30 mouse cellular contexts compared by ENCODE assay signal in the genomic region with DNA sequence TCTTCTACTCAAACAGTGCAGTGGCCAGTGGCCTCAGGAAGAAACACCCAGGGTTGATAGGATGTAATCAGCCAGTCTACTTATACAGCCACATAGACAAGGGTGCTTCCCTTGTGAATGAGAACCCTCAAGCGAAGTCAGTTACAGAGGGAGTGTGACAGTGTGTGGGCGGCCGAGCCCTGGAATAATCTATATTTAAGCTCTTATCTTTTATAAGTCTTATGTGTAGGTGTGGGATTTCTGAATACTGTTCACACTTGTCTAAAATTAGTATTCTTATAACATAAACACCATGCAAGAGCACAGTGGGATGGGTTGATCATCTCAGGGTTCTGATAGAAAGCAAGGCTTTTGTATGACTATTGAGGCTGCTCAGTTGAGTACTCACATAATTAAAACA.
DNase-seq lines count a peak whose midpoint lies in the region; ATAC-seq lines count a peak whose summit lies in the region.
"Had no signal": no experiment of that assay in that cellular context is flagged by ENCODE, and none has a peak within 500 bp of the region (broad histone marks: within the 10 kb centered on the region; RNA-seq: fewer than 3 reads in every experiment).

No protein-coding gene starts in this region.

- peak; percentile 17 to 24 for DNase-seq in frontal cortex, postnatal 10 days (ENCODE audit: low spot score in 2 of 2)
- peak; percentile 56 to 60 for DNase-seq in left cerebral cortex, adult 9 months (ENCODE audit: low spot score in 2 of 2)
- peak; percentile 43 for DNase-seq in right cerebral cortex, postnatal 14 days
- DNase-seq in liver, embryonic 11.5 days (ENCODE audit: low spot score) = no peak
- DNase-seq in spleen, postnatal 10 days (ENCODE audit: low spot score in 2 of 2) = no peak
- DNase-seq in adrenal gland, adult 8-10 months = no peak
- DNase-seq: adrenal gland, postnatal 36 days; cerebellum, adult 11 months; cerebellum, adult 9-11 months; gastrocnemius, postnatal 10 days; heart, adult 18-20 months; heart, postnatal 36 days; kidney, adult 2 months; kidney, postnatal 14 days; liver; retina, postnatal 1 day; thymus, adult 18-20 months; thymus, postnatal 36 days had no signal

- no peaks in the 10 kb centered on the region for H3K27me3 ChIP-seq in heart, embryonic 16.5 days (ENCODE audit: control insufficient read depth, insufficient read depth, low read length)
- H3K27me3 ChIP-seq in heart, embryonic 12.5 days (replicated peaks) = no peaks in the 10 kb centered on the region
- H3K27me3 ChIP-seq in liver, embryonic 11.5 days (replicated peaks; ENCODE audit: control insufficient read depth, insufficient read depth, low read length) = no peaks in the 10 kb centered on the region
- H3K27me3 ChIP-seq: neural tube, embryonic 13.5 days; stomach, embryonic 15.5 days had no signal

- H3K4me1 ChIP-seq in heart, embryonic 16.5 days (ENCODE audit: control insufficient read depth, insufficient read depth, low read length) = peaks cover 11% of the 10 kb centered on the region; the same call in 1 of the 2 replicates
- peaks cover 35% of the 10 kb centered on the region for H3K4me1 ChIP-seq in heart, embryonic 12.5 days (replicated peaks)
- no peaks in the 10 kb centered on the region for H3K4me1 ChIP-seq in liver, embryonic 11.5 days (replicated peaks; ENCODE audit: control insufficient read depth, insufficient read depth, low read length)
- H3K4me1 ChIP-seq: stomach, embryonic 15.5 days had no signal

- H3K9me3 ChIP-seq in heart, embryonic 16.5 days (replicated peaks; ENCODE audit: control insufficient read depth, low read length) = no peaks in the 10 kb centered on the region
- no peaks in the 10 kb centered on the region for H3K9me3 ChIP-seq in heart, embryonic 12.5 days (replicated peaks)
- H3K9me3 ChIP-seq in liver, embryonic 11.5 days (ENCODE audit: control insufficient read depth, low read length) = no peaks in the 10 kb centered on the region
- H3K9me3 ChIP-seq: embryonic facial prominence, embryonic 10.5 days; limb, embryonic 10.5 days; neural tube, embryonic 13.5 days; stomach, embryonic 15.5 days had no signal

- H3K4me3 ChIP-seq in heart, embryonic 16.5 days (ENCODE audit: low read length) = no peak overlapping the region
- H3K4me3 ChIP-seq in heart, embryonic 12.5 days = no peak overlapping the region
- H3K4me3 ChIP-seq in liver, embryonic 11.5 days (ENCODE audit: low read depth, low read length) = no peak overlapping the region
- H3K4me3 ChIP-seq: embryonic facial prominence, embryonic 10.5 days; limb, embryonic 10.5 days; myocyte; neural tube, embryonic 13.5 days; stomach, embryonic 15.5 days had no signal

- ATAC-seq in heart, embryonic 16.5 days (replicated peaks; ENCODE audit: extremely low read depth, insufficient read depth, low FRiP score) = 0 out of 2 replicates have a peak, but pooled peaks have one; percentile 28
- no peak; the same call in 1 of the 2 replicates for ATAC-seq in heart, embryonic 12.5 days (ENCODE audit: insufficient number of reproducible peaks, low FRiP score)
- no peak for ATAC-seq in liver, embryonic 11.5 days (replicated peaks; ENCODE audit: low FRiP score)
- ATAC-seq: forebrain, embryonic 16.5 days; lung, postnatal 0 days; midbrain, embryonic 16.5 days had no signal

- 55% methylated on average over 3 of the region's 3 CpGs for WGBS in heart, embryonic 16.5 days
- WGBS in heart, embryonic 12.5 days = 43% methylated on average over 3 of the region's 3 CpGs
- WGBS in liver, embryonic 11.5 days = 68% methylated on average over 3 of the region's 3 CpGs

- H3K27ac ChIP-seq in heart, embryonic 16.5 days (ENCODE audit: low read length) = no peak overlapping the region
- no peak overlapping the region for H3K27ac ChIP-seq in heart, embryonic 12.5 days (ENCODE audit: poor library complexity, severe bottlenecking)
- H3K27ac ChIP-seq in liver, embryonic 11.5 days (ENCODE audit: low read depth, low read length) = no peak overlapping the region
- H3K27ac ChIP-seq: embryonic facial prominence, embryonic 10.5 days; hindbrain, embryonic 14.5 days; limb, embryonic 10.5 days; macrophage; neural tube, embryonic 13.5 days; stomach, embryonic 15.5 days had no signal

- no peak overlapping the region for H3K4me2 ChIP-seq in heart, embryonic 16.5 days (ENCODE audit: low read depth, low read length)
- no peak overlapping the region for H3K4me2 ChIP-seq in heart, embryonic 12.5 days
- H3K4me2 ChIP-seq in liver, embryonic 11.5 days = no peak overlapping the region
- H3K4me2 ChIP-seq: hindbrain, embryonic 14.5 days; neural tube, embryonic 13.5 days; stomach, embryonic 15.5 days had no signal

- no peak overlapping the region for H3K9ac ChIP-seq in heart, embryonic 16.5 days (ENCODE audit: low read length)
- H3K9ac ChIP-seq in heart, embryonic 12.5 days = no peak overlapping the region
- no peak overlapping the region for H3K9ac ChIP-seq in liver, embryonic 11.5 days (ENCODE audit: low read depth, low read length)
- H3K9ac ChIP-seq: hindbrain, embryonic 14.5 days; neural tube, embryonic 13.5 days; stomach, embryonic 15.5 days had no signal

- no peaks in the 10 kb centered on the region for H3K36me3 ChIP-seq in heart, embryonic 16.5 days (ENCODE audit: control insufficient read depth, insufficient read depth)
- H3K36me3 ChIP-seq in heart, embryonic 12.5 days = no peaks in the 10 kb centered on the region
- no peaks in the 10 kb centered on the region for H3K36me3 ChIP-seq in liver, embryonic 11.5 days (ENCODE audit: control insufficient read depth, insufficient read depth, low read length)
- H3K36me3 ChIP-seq: embryonic facial prominence, embryonic 10.5 days; limb, embryonic 10.5 days; neural tube, embryonic 13.5 days; stomach, embryonic 15.5 days had no signal

Comparison
In these comparisons a context has a peak if more than half of its experiments do, and no peak if none do; other contexts are left out.
1. DNase-seq: peak in frontal cortex, postnatal 10 days (2 of 2), left cerebral cortex, adult 9 months (2 of 2) and right cerebral cortex, postnatal 14 days (single experiment); none in liver, embryonic 11.5 days (single experiment), spleen, postnatal 10 days (0 of 2) and adrenal gland, adult 8-10 months (single experiment).